Mouse (Mus musculus) monocyte, adult 2 months (primary cell): ENCODE measurements around the gene 1700014D04Rik.
A peak's percentile ranks its signal among the peaks of the same experiment; 100 is the strongest.
"Not testable (repeated sequence)": the region's sequence is repeated elsewhere in the genome, so short reads cannot be mapped to it uniquely, and the experiment has no call there.

Source experiments
- DNase-seq, 2 experiments: peaks; one replicate each; pipeline ENCODE4 v3.0.0; 2022; ENCODE audit warnings: low spot score in 2 of 2, low read depth in 1 of 2

1700014D04Rik gene

GRCm38 (mm10) chr13:59746711-59747110 is at the start of gene 1700014D04Rik:
TSS of gene 1700014D04Rik (minus strand) at chr13:59746752.
- DNase-seq: no peak

- DNase-seq: no peak
Measured at GRCm38 (mm10) chr13:59795807-59796465, 49.4 kb upstream of the 1700014D04Rik start.

- no peak for DNase-seq
Measured at GRCm38 (mm10) chr13:59794786-59795185, 48.2 kb upstream of the 1700014D04Rik start.

- no peak for DNase-seq
Measured at GRCm38 (mm10) chr13:59782145-59782544, 35.6 kb upstream of the 1700014D04Rik start, which contains the start of gene Gm49354. TSS of gene Gm49354 (minus strand) at chr13:59782245.

- DNase-seq: not testable (repeated sequence)
Measured at GRCm38 (mm10) chr13:59779744-59780264, 33.3 kb upstream of the 1700014D04Rik start.

- no peak for DNase-seq
Measured at GRCm38 (mm10) chr13:59779213-59779612, 32.7 kb upstream of the 1700014D04Rik start.

GRCm38 (mm10) chr13:59775168-59775567 is 28.6 kb upstream of the 1700014D04Rik start:
- DNase-seq: no peak

- peak; percentile 57 to 59 for DNase-seq
Measured at GRCm38 (mm10) chr13:59771257-59771656, 24.7 kb upstream of the 1700014D04Rik start.

GRCm38 (mm10) chr13:59770847-59771246 is 24.3 kb upstream of the 1700014D04Rik start:
- DNase-seq: no peak

- DNase-seq: peak; percentile 64 to 76
Measured at GRCm38 (mm10) chr13:59770164-59770562, 23.6 kb upstream of the 1700014D04Rik start.

- peak; percentile 97 to 100 for DNase-seq
Measured at GRCm38 (mm10) chr13:59769296-59770163, 23.0 kb upstream of the 1700014D04Rik start, which contains the start of gene Isca1. TSS of gene Isca1 (minus strand) at chr13:59769810.

- no peak for DNase-seq
Measured at GRCm38 (mm10) chr13:59768531-59768930, 22.0 kb upstream of the 1700014D04Rik start.

GRCm38 (mm10) chr13:59766786-59767515 is 20.4 kb upstream of the 1700014D04Rik start:
- DNase-seq: no peak

- DNase-seq: no peak
Measured at GRCm38 (mm10) chr13:59762791-59763190, 16.2 kb upstream of the 1700014D04Rik start.

- no peak for DNase-seq
Measured at GRCm38 (mm10) chr13:59756906-59757305, 10.4 kb upstream of the 1700014D04Rik start.

- no peak for DNase-seq
Measured at GRCm38 (mm10) chr13:59750310-59750709, 3.8 kb upstream of the 1700014D04Rik start.

- DNase-seq: no peak
Measured at GRCm38 (mm10) chr13:59746164-59746563, 388 bp downstream of the 1700014D04Rik start.

GRCm38 (mm10) chr13:59745462-59745861 is 1.1 kb downstream of the 1700014D04Rik start:
- no peak for DNase-seq

GRCm38 (mm10) chr13:59741697-59742096 is 4.9 kb downstream of the 1700014D04Rik start:
- no peak for DNase-seq

- no peak for DNase-seq
Measured at GRCm38 (mm10) chr13:59741096-59741495, 5.5 kb downstream of the 1700014D04Rik start.

GRCm38 (mm10) chr13:59739397-59739796 is 7.2 kb downstream of the 1700014D04Rik start:
- DNase-seq: no peak
